8 mouse cellular contexts compared by ENCODE assay signal in the genomic region with DNA sequence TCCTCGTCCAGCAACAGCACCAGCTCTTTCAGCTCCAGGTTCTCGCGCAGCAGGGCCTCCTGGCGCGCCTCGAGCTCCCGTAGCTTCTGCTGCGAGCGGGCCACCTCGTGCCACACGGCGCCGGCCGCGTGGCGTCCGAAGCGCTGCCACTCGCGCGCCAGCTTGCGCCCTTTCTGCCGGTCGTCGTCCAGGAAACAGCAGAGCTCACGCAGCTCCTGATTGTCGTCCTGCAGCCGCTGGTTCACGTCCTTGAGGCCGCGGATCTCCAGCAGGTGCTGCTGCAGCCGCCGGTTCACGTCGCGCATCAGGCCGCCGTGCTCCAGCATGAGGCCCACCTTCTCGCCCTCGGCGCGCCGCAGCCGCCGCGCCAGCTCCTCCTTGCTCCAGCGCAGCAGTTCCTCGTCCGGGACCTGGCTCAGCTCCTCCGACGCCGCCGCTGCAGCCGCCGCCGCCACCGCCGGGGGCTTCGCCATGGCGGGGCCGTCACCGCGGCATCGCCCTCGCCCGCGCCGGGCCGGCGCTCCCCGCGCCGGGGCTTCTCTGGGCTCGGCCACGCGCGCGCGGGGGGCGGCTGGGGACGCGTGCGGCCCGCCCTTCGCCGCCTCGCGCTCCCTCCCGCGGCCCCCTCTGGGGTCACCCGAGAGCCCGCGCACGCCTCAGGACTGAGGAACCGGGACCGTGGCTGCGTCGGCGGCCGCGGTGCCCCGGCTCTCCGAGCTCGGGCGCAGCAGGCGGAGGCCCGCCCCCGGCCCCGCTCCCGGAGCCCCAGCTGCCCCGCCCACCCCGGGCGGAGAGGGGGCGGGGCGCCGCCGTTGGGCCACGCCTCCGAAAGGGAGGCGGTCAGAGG. TPM values are rescaled to one million over a fixed set of nuclear protein-coding genes. Genes with fewer than 3 reads are reported as not detected.
DNase-seq lines count a peak whose midpoint lies in the region; ATAC-seq and TF ChIP-seq lines count a peak whose summit lies in the region.

A gene (minus strand): TSS at position 765 of the 847 bp plus-strand sequence.

- ATAC-seq in forebrain, embryonic 14.5 days = peak; percentile 6
- ATAC-seq in midbrain, embryonic 12.5 days (ENCODE audit: low FRiP score, low read depth) = peak; percentile 0

- no peaks in the 10 kb centered on the region for H3K27me3 ChIP-seq in forebrain, embryonic 14.5 days (replicated peaks; ENCODE audit: control insufficient read depth, insufficient read depth, low read length)
- peaks cover 5% of the 10 kb centered on the region; the same call in 1 of the 2 replicates for H3K27me3 ChIP-seq in midbrain, embryonic 12.5 days
- no peaks in the 10 kb centered on the region for H3K27me3 ChIP-seq in thymus, adult 2 months (ENCODE audit: control insufficient read depth, insufficient read depth, low read length)

- peak; percentile 96 for TF ChIP-seq POLR2A in brain, embryonic 14.5 days (IDR thresholded peaks at IDR 0.05; ENCODE audit: borderline replicate concordance, extremely low read depth, insufficient read depth, insufficient read length, poor library complexity, severe bottlenecking)
- TF ChIP-seq POLR2A in thymus, adult 2 months (IDR thresholded peaks at IDR 0.05; ENCODE audit: control insufficient read depth, extremely low read depth, insufficient read depth, low read length, poor library complexity) = peak; percentile 25; the same call in 1 of the 2 replicates

- peak within 1 kb of the TSS; percentile 74 for H3K4me3 ChIP-seq in forebrain, embryonic 14.5 days (ENCODE audit: low read depth, low read length)
- peak within 1 kb of the TSS; percentile 86 for H3K4me3 ChIP-seq in midbrain, embryonic 12.5 days
- peak within 1 kb of the TSS; percentile 56 for H3K4me3 ChIP-seq in thymus, adult 2 months (ENCODE audit: control insufficient read depth, insufficient read depth, low read length)

- no peak for TF ChIP-seq CTCF in brain, embryonic 14.5 days (IDR thresholded peaks at IDR 0.05; ENCODE audit: borderline replicate concordance, extremely low read depth, insufficient read depth, insufficient read length)
- TF ChIP-seq CTCF in thymus, adult 2 months (IDR thresholded peaks at IDR 0.05; ENCODE audit: borderline replicate concordance, control insufficient read depth, extremely low read depth, insufficient read depth, low read length, poor library complexity) = peak; percentile 8; the same call in 1 of the 2 replicates

- no peaks in the 10 kb centered on the region for H3K9me3 ChIP-seq in forebrain, embryonic 14.5 days (replicated peaks; ENCODE audit: control insufficient read depth, low read length)
- no peaks in the 10 kb centered on the region for H3K9me3 ChIP-seq in midbrain, embryonic 12.5 days

- intact Hi-C loops in left cerebral cortex, postnatal 25 days (cut with DNase I) = loop anchor here (2.0 kb wide), 2 partner anchors 38 to 56 kb away; no protein-coding TSS in a partner anchor

- DNase-seq in retina, postnatal 1 day = peak; percentile 70
- no peak for DNase-seq in retina, embryonic 14.5 days (ENCODE audit: low spot score)
- DNase-seq in brain, embryonic 14.5 days (ENCODE audit: low read depth) = peak; percentile 77
- peak; percentile 62 for DNase-seq in forebrain, embryonic 14.5 days (ENCODE audit: low spot score)
- DNase-seq in heart, postnatal 4 days = peak; percentile 58
- peak; percentile 30 to 61 for DNase-seq in left cerebral cortex, postnatal 25 days (ENCODE audit: low spot score in 2 of 2)
- DNase-seq in thymus, adult 2 months = no peak

- H3K4me1 ChIP-seq in forebrain, embryonic 14.5 days (ENCODE audit: control insufficient read depth, insufficient read depth, low read length) = peaks cover 62% of the 10 kb centered on the region
- H3K4me1 ChIP-seq in midbrain, embryonic 12.5 days = peaks cover 78% of the 10 kb centered on the region
- H3K4me1 ChIP-seq in thymus, adult 2 months (replicated peaks; ENCODE audit: control insufficient read depth, insufficient read depth, low read length) = peaks cover 30% of the 10 kb centered on the region

- WGBS in forebrain, embryonic 14.5 days = under 1% methylated on average over 92 of the region's 120 CpGs
- WGBS in midbrain, embryonic 12.5 days = under 1% methylated on average over 86 of the region's 120 CpGs
- WGBS in thymus, adult 2 months = under 1% methylated on average over 110 of the region's 120 CpGs

- H3K9ac ChIP-seq in forebrain, embryonic 14.5 days (ENCODE audit: low read length) = peak within 1 kb of the TSS; percentile 86
- peak within 1 kb of the TSS; percentile 95 for H3K9ac ChIP-seq in midbrain, embryonic 12.5 days (replicated peaks)

- H3K36me3 ChIP-seq in forebrain, embryonic 14.5 days (ENCODE audit: control insufficient read depth, insufficient read depth, low read length) = no peaks in the 10 kb centered on the region
- 0 out of 2 replicates have a peak, but pooled peaks cover under 1% of the 10 kb centered on the region for H3K36me3 ChIP-seq in midbrain, embryonic 12.5 days
- H3K36me3 ChIP-seq in thymus, adult 2 months (ENCODE audit: control insufficient read depth, insufficient read depth, low read length) = no peaks in the 10 kb centered on the region

- H3K4me2 ChIP-seq in forebrain, embryonic 14.5 days (ENCODE audit: low read length) = peak within 1 kb of the TSS; percentile 97
- peak within 1 kb of the TSS; percentile 99 for H3K4me2 ChIP-seq in midbrain, embryonic 12.5 days (replicated peaks)

- H3K27ac ChIP-seq in forebrain, embryonic 14.5 days (ENCODE audit: low read depth, low read length) = peak within 1 kb of the TSS; percentile 91
- peak within 1 kb of the TSS; percentile 95 for H3K27ac ChIP-seq in midbrain, embryonic 12.5 days (replicated peaks)
- no peak within 1 kb of the TSS for H3K27ac ChIP-seq in thymus, adult 2 months (ENCODE audit: control insufficient read depth, insufficient read depth, low read length)

RNA-seq across cellular contexts. Expression of the gene that starts here (rescaled TPM):
- 34.0 and 48.9 TPM in 2 replicates for polyA plus RNA-seq in brain, embryonic 14.5 days (2012; rRNA removed)
- polyA plus RNA-seq in forebrain, embryonic 14.5 days (2014; fragmentation: Nextera tagmentation; extraction: Ambion mirVana) = 13.6 and 14.5 TPM in 2 replicates
- 10 to 100 TPM; 35.2 to 37.2 TPM for total RNA-seq in heart, postnatal 4 days (2021)
- 10 to 100 TPM; 74.7 to 76.9 TPM for total RNA-seq in left cerebral cortex, postnatal 25 days (2021)
- 17.0 and 21.6 TPM in 2 replicates for polyA plus RNA-seq in midbrain, embryonic 12.5 days (2016; fragmentation: Nextera tagmentation; extraction: Ambion mirVana)
- polyA plus RNA-seq in thymus, adult 2 months (2012; rRNA removed) = 26.1 and 35.2 TPM in 2 replicates

Comparison
In these comparisons a context has a peak if more than half of its experiments do, and no peak if none do; other contexts are left out.
1. DNase-seq: peak in retina, postnatal 1 day (single experiment), brain, embryonic 14.5 days (single experiment), forebrain, embryonic 14.5 days (single experiment), heart, postnatal 4 days (single experiment) and left cerebral cortex, postnatal 25 days (2 of 2); none in retina, embryonic 14.5 days (single experiment) and thymus, adult 2 months (single experiment).
2. Peak in every context shown above with its lines, with median percentiles within 50 percentile points of each other: H3K4me3 ChIP-seq.